In genomic region chr8:13747626-13748025, GRCm38 (mm10) we compare ENCODE assay signal across 20 mouse cellular contexts. TPM values are rescaled to one million over a fixed set of nuclear protein-coding genes. Genes with fewer than 3 reads are reported as not detected.
DNase-seq lines count a peak whose midpoint lies in the region; ATAC-seq and TF ChIP-seq lines count a peak whose summit lies in the region.
"Had no signal": no experiment of that assay in that cellular context is flagged by ENCODE, and none has a peak within 500 bp of the region (broad histone marks: within the 10 kb centered on the region; RNA-seq: fewer than 3 reads in every experiment).

No protein-coding gene starts in this region.

- H3K4me2 ChIP-seq in kidney, embryonic 14.5 days (replicated peaks; ENCODE audit: low read depth, low read length) = no peak overlapping the region
- H3K4me2 ChIP-seq in embryonic facial prominence, embryonic 14.5 days (ENCODE audit: low read depth, low read length) = no peak overlapping the region
- 0 out of 2 replicates have a peak overlapping the region, but pooled peaks have one; percentile 13 for H3K4me2 ChIP-seq in neural tube, embryonic 13.5 days
- H3K4me2 ChIP-seq: embryonic facial prominence, embryonic 12.5 days; liver, embryonic 13.5 days had no signal

- H3K4me3 ChIP-seq in kidney, embryonic 14.5 days (ENCODE audit: low read length) = no peak overlapping the region
- no peak overlapping the region for H3K4me3 ChIP-seq in C2C12 (ENCODE audit: insufficient read depth, poor library complexity, severe bottlenecking)
- no peak overlapping the region for H3K4me3 ChIP-seq in embryonic facial prominence, embryonic 14.5 days (ENCODE audit: low read depth, low read length)
- no peak overlapping the region for H3K4me3 ChIP-seq in neural tube, embryonic 13.5 days
- H3K4me3 ChIP-seq: embryonic facial prominence, embryonic 12.5 days; forebrain, embryonic 10.5 days; liver, embryonic 13.5 days had no signal

- peak overlapping the region; percentile 32; the same call in 1 of the 2 replicates for H3K27ac ChIP-seq in kidney, embryonic 14.5 days (ENCODE audit: low read depth, low read length)
- H3K27ac ChIP-seq in embryonic facial prominence, embryonic 14.5 days (replicated peaks; ENCODE audit: low read depth, low read length) = no peak overlapping the region
- no peak overlapping the region for H3K27ac ChIP-seq in neural tube, embryonic 13.5 days (replicated peaks)
- H3K27ac ChIP-seq: embryonic facial prominence, embryonic 12.5 days; forebrain, embryonic 10.5 days; liver, embryonic 13.5 days had no signal

- H3K9ac ChIP-seq in kidney, embryonic 14.5 days (ENCODE audit: low read depth, low read length) = 0 out of 2 replicates have a peak overlapping the region, but pooled peaks have one; percentile 28
- no peak overlapping the region for H3K9ac ChIP-seq in embryonic facial prominence, embryonic 14.5 days (ENCODE audit: low read depth, low read length)
- H3K9ac ChIP-seq in neural tube, embryonic 13.5 days = 0 out of 2 replicates have a peak overlapping the region, but pooled peaks have one; percentile 31
- H3K9ac ChIP-seq: embryonic facial prominence, embryonic 12.5 days; liver, embryonic 13.5 days had no signal

- no peak overlapping the region for H3ac ChIP-seq in C2C12 (ENCODE audit: control insufficient read depth, insufficient read length, low read depth)

- no peaks in the 10 kb centered on the region for H3K79me2 ChIP-seq in C2C12 (ENCODE audit: control insufficient read depth, insufficient read depth)

- WGBS in kidney, embryonic 14.5 days = 5% methylated on average over 3 of the region's 3 CpGs
- 26% methylated on average over 3 of the region's 3 CpGs for WGBS in embryonic facial prominence, embryonic 14.5 days
- WGBS in neural tube, embryonic 13.5 days = 1% methylated on average over 3 of the region's 3 CpGs

- H3K79me3 ChIP-seq in C2C12 (ENCODE audit: low read depth) = no peaks in the 10 kb centered on the region

- DNase-seq in kidney, adult 11 months = no peak
- peak; percentile 26 for DNase-seq in embryonic facial prominence, embryonic 14.5 days (ENCODE audit: low spot score)
- DNase-seq in adrenal gland, adult 18-20 months (ENCODE audit: low spot score in 2 of 2) = no peak
- no peak for DNase-seq in lung, postnatal 10 days
- no peak for DNase-seq in urinary bladder, adult 18-20 months (ENCODE audit: low spot score in 2 of 2)
- DNase-seq: cerebellum, postnatal 14 days; heart, adult 18-20 months; layer of hippocampus, postnatal 36 days; liver, embryonic 13.5 days; thymus, postnatal 4 days had no signal

- H3K36me3 ChIP-seq in kidney, embryonic 14.5 days (ENCODE audit: control insufficient read depth, insufficient read depth, low read length) = no peaks in the 10 kb centered on the region
- no peaks in the 10 kb centered on the region for H3K36me3 ChIP-seq in C2C12 (ENCODE audit: control insufficient read depth, insufficient read depth)
- no peaks in the 10 kb centered on the region for H3K36me3 ChIP-seq in embryonic facial prominence, embryonic 14.5 days (ENCODE audit: control insufficient read depth, insufficient read depth, low read length)
- no peaks in the 10 kb centered on the region for H3K36me3 ChIP-seq in neural tube, embryonic 13.5 days
- H3K36me3 ChIP-seq: embryonic facial prominence, embryonic 12.5 days; forebrain, embryonic 10.5 days; liver, embryonic 13.5 days had no signal

- no peaks in the 10 kb centered on the region for H3K9me3 ChIP-seq in kidney, embryonic 14.5 days (ENCODE audit: control insufficient read depth, low read length)
- no peaks in the 10 kb centered on the region for H3K9me3 ChIP-seq in embryonic facial prominence, embryonic 14.5 days (ENCODE audit: control insufficient read depth, low read length)
- no peaks in the 10 kb centered on the region for H3K9me3 ChIP-seq in neural tube, embryonic 13.5 days
- H3K9me3 ChIP-seq: embryonic facial prominence, embryonic 12.5 days; forebrain, embryonic 10.5 days; liver, embryonic 13.5 days had no signal

- peaks cover 10% of the 10 kb centered on the region; the same call in 1 of the 2 replicates for H3K4me1 ChIP-seq in kidney, embryonic 14.5 days (ENCODE audit: control insufficient read depth, insufficient read depth, low read length)
- H3K4me1 ChIP-seq in embryonic facial prominence, embryonic 14.5 days (ENCODE audit: control insufficient read depth, insufficient read depth, low read length) = no peaks in the 10 kb centered on the region
- peaks cover 12% of the 10 kb centered on the region for H3K4me1 ChIP-seq in neural tube, embryonic 13.5 days (replicated peaks)
- H3K4me1 ChIP-seq: embryonic facial prominence, embryonic 12.5 days; forebrain, embryonic 10.5 days had no signal

- TF ChIP-seq CTCF in C2C12 (IDR thresholded peaks at IDR 0.05; ENCODE audit: control insufficient read depth, insufficient read depth, insufficient read length) = no peak

- no peaks in the 10 kb centered on the region for H3K27me3 ChIP-seq in kidney, embryonic 14.5 days (ENCODE audit: control insufficient read depth, insufficient read depth, low read length)
- H3K27me3 ChIP-seq in C2C12 (ENCODE audit: control insufficient read depth, insufficient read depth, insufficient read length) = no peaks in the 10 kb centered on the region
- H3K27me3 ChIP-seq in embryonic facial prominence, embryonic 14.5 days (replicated peaks; ENCODE audit: control insufficient read depth, insufficient read depth, low read length) = no peaks in the 10 kb centered on the region
- no peaks in the 10 kb centered on the region for H3K27me3 ChIP-seq in neural tube, embryonic 13.5 days
- H3K27me3 ChIP-seq: embryonic facial prominence, embryonic 12.5 days had no signal

- ATAC-seq in kidney, embryonic 14.5 days (ENCODE audit: low FRiP score, low TSS enrichment) = peak; percentile 71; the same call in 1 of the 2 replicates
- no peak for ATAC-seq in embryonic facial prominence, embryonic 14.5 days (ENCODE audit: low read depth)
- ATAC-seq in neural tube, embryonic 13.5 days (ENCODE audit: low read depth) = peak; percentile 61; the same call in 1 of the 2 replicates
- ATAC-seq: inflammation-experienced regulatory T-cells, adult 6 months; midbrain, embryonic 16.5 days had no signal

TF ChIP-seq in C2C12, 6 proteins besides CTCF, POLR2A, EP300 and RAD21:
- no peak for TF ChIP-seq CEBPB (IDR thresholded peaks at IDR 0.05; ENCODE audit: low read depth)
- peak; percentile 55 for TF ChIP-seq FOSL1 (IDR thresholded peaks at IDR 0.05; ENCODE audit: insufficient read depth, low read length, poor library complexity, severe bottlenecking)

RNA-seq across cellular contexts. Expression of gene Cdc16, which starts 9.8 kb away (rescaled TPM):
- polyA plus RNA-seq in kidney, embryonic 14.5 days (2014; fragmentation: Nextera tagmentation; extraction: Ambion mirVana) = 169 and 211 TPM in 2 replicates
- 64.0 TPM for polyA plus RNA-seq in C2C12 (2012; fragmentation: generic; extraction: Trizol)
- polyA plus RNA-seq in embryonic facial prominence, embryonic 14.5 days (2014; fragmentation: Nextera tagmentation; extraction: Ambion mirVana) = 221 and 240 TPM in 2 replicates
- 166 and 175 TPM in 2 replicates for polyA plus RNA-seq in neural tube, embryonic 13.5 days (2015; fragmentation: Nextera tagmentation; extraction: Ambion mirVana)
- total RNA-seq in adrenal gland, adult 18-20 months (2021) = 10 to 100 TPM; 49.7 to 55.0 TPM

RNA-seq across cellular contexts. Expression of gene Upf3a, which starts 37.8 kb away (rescaled TPM):
- 41.1 and 46.9 TPM in 2 replicates for polyA plus RNA-seq in kidney, embryonic 14.5 days (2014; fragmentation: Nextera tagmentation; extraction: Ambion mirVana)
- 28.0 TPM for polyA plus RNA-seq in C2C12 (2012; fragmentation: generic; extraction: Trizol)
- polyA plus RNA-seq in embryonic facial prominence, embryonic 14.5 days (2014; fragmentation: Nextera tagmentation; extraction: Ambion mirVana) = 31.9 and 38.5 TPM in 2 replicates
- 42.4 and 46.2 TPM in 2 replicates for polyA plus RNA-seq in neural tube, embryonic 13.5 days (2015; fragmentation: Nextera tagmentation; extraction: Ambion mirVana)
- 10 to 100 TPM; 26.9 to 34.9 TPM for total RNA-seq in adrenal gland, adult 18-20 months (2021)

RNA-seq across cellular contexts. Expression of gene Cfap97d2, which starts 41.9 kb away (rescaled TPM):
- 0.11 TPM in 1 of 2 replicates, not detected in the other for polyA plus RNA-seq in kidney, embryonic 14.5 days (2014; fragmentation: Nextera tagmentation; extraction: Ambion mirVana)
- polyA plus RNA-seq in C2C12 (2012; fragmentation: generic; extraction: Trizol) = not detected
- 0.10 and 0.25 TPM in 2 replicates for polyA plus RNA-seq in embryonic facial prominence, embryonic 14.5 days (2014; fragmentation: Nextera tagmentation; extraction: Ambion mirVana)
- polyA plus RNA-seq in neural tube, embryonic 13.5 days (2015; fragmentation: Nextera tagmentation; extraction: Ambion mirVana) = 1.3 and 1.8 TPM in 2 replicates
- total RNA-seq in adrenal gland, adult 18-20 months (2021) = not detected
- total RNA-seq: gastrocnemius, adult 8-10 months; megakaryocyte-erythroid progenitor cell, adult 5-6 weeks had no signal
- polyA plus RNA-seq: heart, embryonic 14.5 days; inflammation-experienced regulatory T-cells, adult 6 months; liver, embryonic 13.5 days had no signal
